Mouse (Mus musculus): ENCODE results near the gene Zfp811. TPM values are rescaled to one million over a fixed set of nuclear protein-coding genes. Genes with fewer than 3 reads are reported as not detected.

Zfp811 gene
- polyA plus RNA-seq, 1 experiment from 2014 or later: 40.9 TPM

- Histone ChIP-seq H3K4me2 (replicated peaks) (no peak overlapping the region), H3K4me1 (peaks cover 28% of the 10 kb centered on the region), H3K27ac (replicated peaks) (no peak overlapping the region), H3K27me3 (no peaks in the 10 kb centered on the region), H3K36me3 (peaks cover 8% of the 10 kb centered on the region), H3K9ac (replicated peaks) (no peak overlapping the region), H3K4me3 (no peak overlapping the region), H3K9me3 (no peaks in the 10 kb centered on the region)
- no peak for ATAC-seq (replicated peaks)
- WGBS: 76% methylated on average over 8 of the region's 8 CpGs
Measured at GRCm38 (mm10) chr17:32789244-32789643, 20.5 kb downstream of the Zfp811 start.

- no peaks in the 10 kb centered on the region for H3K9me3 ChIP-seq
- ATAC-seq (replicated peaks): no peak
- H3K27ac ChIP-seq (replicated peaks): no peak overlapping the region
Measured at GRCm38 (mm10) chr17:32788576-32788975, 21.2 kb downstream of the Zfp811 start.

GRCm38 (mm10) chr17:32788094-32788559 is 21.6 kb downstream of the Zfp811 start, which contains the start of gene Zfp871:
Gene Zfp871, minus strand, starts transcription at chr17:32788287.
- peak; percentile 99 for ATAC-seq (replicated peaks)
- H3K9ac ChIP-seq (replicated peaks): peak within 1 kb of the TSS; percentile 98
- H3K4me1 ChIP-seq: peaks cover 28% of the 10 kb centered on the region
- H3K4me2 ChIP-seq (replicated peaks): peak within 1 kb of the TSS; percentile 66
- WGBS: under 1% methylated on average over 22 of the region's 22 CpGs
- peak within 1 kb of the TSS; percentile 95 for H3K4me3 ChIP-seq
- no peaks in the 10 kb centered on the region for H3K9me3 ChIP-seq
- no peaks in the 10 kb centered on the region for H3K27me3 ChIP-seq
- peak within 1 kb of the TSS; percentile 96 for H3K27ac ChIP-seq (replicated peaks)
- peaks cover 19% of the 10 kb centered on the region for H3K36me3 ChIP-seq

More at GRCm38 (mm10) chr17:32788576-32788975, 21.2 kb downstream of the Zfp811 start:
- H3K36me3 ChIP-seq: peaks cover 14% of the 10 kb centered on the region
- WGBS: 9% methylated on average over 9 of the region's 9 CpGs
- H3K4me3 ChIP-seq: peak overlapping the region; percentile 95
- 0 out of 2 replicates have a peak overlapping the region, but pooled peaks have one; percentile 98 for H3K9ac ChIP-seq (replicated peaks)
- H3K27me3 ChIP-seq: no peaks in the 10 kb centered on the region
- H3K4me1 ChIP-seq: peaks cover 28% of the 10 kb centered on the region
- H3K4me2 ChIP-seq (replicated peaks): peak overlapping the region; percentile 66

- Histone ChIP-seq H3K9me3 (no peaks in the 10 kb centered on the region), H3K27ac (replicated peaks) (peak overlapping the region; percentile 96), H3K4me2 (replicated peaks) (peak overlapping the region; percentile 66), H3K36me3 (peaks cover 24% of the 10 kb centered on the region), H3K4me1 (peaks cover 28% of the 10 kb centered on the region), H3K4me3 (peak overlapping the region; percentile 95), H3K27me3 (no peaks in the 10 kb centered on the region), H3K9ac (replicated peaks) (peak overlapping the region; percentile 98)
- under 1% methylated on average over 31 of the region's 31 CpGs for whole genome bisulfite sequencing
- ATAC-seq (replicated peaks): peak; percentile 92
Measured at GRCm38 (mm10) chr17:32787436-32788093, 22.2 kb downstream of the Zfp811 start.

GRCm38 (mm10) chr17:32786944-32787343 is 22.8 kb downstream of the Zfp811 start:
- no peak for ATAC-seq (replicated peaks)
- H3K27ac ChIP-seq (replicated peaks): no peak overlapping the region
- no peaks in the 10 kb centered on the region for H3K9me3 ChIP-seq
- H3K4me2 ChIP-seq (replicated peaks): peak overlapping the region; percentile 66
- peak overlapping the region; percentile 98 for H3K9ac ChIP-seq (replicated peaks)
- peaks cover 24% of the 10 kb centered on the region for H3K36me3 ChIP-seq
- H3K27me3 ChIP-seq: no peaks in the 10 kb centered on the region
- WGBS: 70% methylated on average over 6 of the region's 6 CpGs
- H3K4me1 ChIP-seq: peaks cover 28% of the 10 kb centered on the region
- H3K4me3 ChIP-seq: peak overlapping the region; percentile 95

GRCm38 (mm10) chr17:32785656-32786055 is 24.1 kb downstream of the Zfp811 start:
- Histone ChIP-seq H3K9ac (replicated peaks) (no peak overlapping the region), H3K27me3 (no peaks in the 10 kb centered on the region), H3K4me3 (no peak overlapping the region), H3K4me1 (peaks cover 28% of the 10 kb centered on the region), H3K4me2 (replicated peaks) (no peak overlapping the region), H3K9me3 (no peaks in the 10 kb centered on the region), H3K27ac (replicated peaks) (no peak overlapping the region), H3K36me3 (peaks cover 24% of the 10 kb centered on the region)
- 92% methylated on average over 3 of the region's 3 CpGs for WGBS
- no peak for ATAC-seq (replicated peaks)

- 89% methylated on average over 3 of the region's 3 CpGs for WGBS
- no peak overlapping the region for H3K4me3 ChIP-seq
- no peak for ATAC-seq (replicated peaks)
- H3K27me3 ChIP-seq: no peaks in the 10 kb centered on the region
- H3K9ac ChIP-seq (replicated peaks): no peak overlapping the region
- no peak overlapping the region for H3K4me2 ChIP-seq (replicated peaks)
- H3K9me3 ChIP-seq: no peaks in the 10 kb centered on the region
- peaks cover 60% of the 10 kb centered on the region for H3K36me3 ChIP-seq
- H3K4me1 ChIP-seq: no peaks in the 10 kb centered on the region
- H3K27ac ChIP-seq (replicated peaks): no peak overlapping the region
Measured at GRCm38 (mm10) chr17:32777564-32777963, 32.2 kb downstream of the Zfp811 start.

GRCm38 (mm10) chr17:32771213-32771612 is 38.5 kb downstream of the Zfp811 start:
- 93% methylated on average over 1 of the region's 1 CpGs for WGBS
- Histone ChIP-seq H3K4me2 (replicated peaks) (no peak overlapping the region), H3K4me3 (no peak overlapping the region), H3K27me3 (no peaks in the 10 kb centered on the region), H3K9ac (replicated peaks) (no peak overlapping the region), H3K36me3 (peaks cover 86% of the 10 kb centered on the region), H3K9me3 (no peaks in the 10 kb centered on the region), H3K4me1 (no peaks in the 10 kb centered on the region), H3K27ac (replicated peaks) (no peak overlapping the region)
- ATAC-seq (replicated peaks): no peak

GRCm38 (mm10) chr17:32766422-32766821 is 43.3 kb downstream of the Zfp811 start:
- Histone ChIP-seq H3K27me3 (no peaks in the 10 kb centered on the region), H3K27ac (replicated peaks) (no peak overlapping the region), H3K4me1 (no peaks in the 10 kb centered on the region), H3K4me2 (replicated peaks) (no peak overlapping the region), H3K36me3 (peaks cover 67% of the 10 kb centered on the region), H3K4me3 (no peak overlapping the region), H3K9me3 (no peaks in the 10 kb centered on the region), H3K9ac (replicated peaks) (no peak overlapping the region)
- 99% methylated on average over 2 of the region's 2 CpGs for WGBS
- ATAC-seq (replicated peaks): no peak

- H3K9ac ChIP-seq (replicated peaks): no peak overlapping the region
- H3K9me3 ChIP-seq: no peaks in the 10 kb centered on the region
- H3K27me3 ChIP-seq: no peaks in the 10 kb centered on the region
- H3K4me2 ChIP-seq (replicated peaks): no peak overlapping the region
- no peaks in the 10 kb centered on the region for H3K4me1 ChIP-seq
- no peaks in the 10 kb centered on the region for H3K36me3 ChIP-seq
- no peak for ATAC-seq (replicated peaks)
- no peak overlapping the region for H3K27ac ChIP-seq (replicated peaks)
- no peak overlapping the region for H3K4me3 ChIP-seq
- WGBS: 73% methylated on average over 5 of the region's 5 CpGs
Measured at GRCm38 (mm10) chr17:32757331-32757730, 52.4 kb downstream of the Zfp811 start.

GRCm38 (mm10) chr17:32753634-32754033 is 56.1 kb downstream of the Zfp811 start:
- H3K4me3 ChIP-seq: no peak overlapping the region
- no peaks in the 10 kb centered on the region for H3K27me3 ChIP-seq
- ATAC-seq (replicated peaks): no peak
- no peak overlapping the region for H3K4me2 ChIP-seq (replicated peaks)
- H3K36me3 ChIP-seq: no peaks in the 10 kb centered on the region
- H3K9me3 ChIP-seq: no peaks in the 10 kb centered on the region
- H3K4me1 ChIP-seq: no peaks in the 10 kb centered on the region
- H3K27ac ChIP-seq (replicated peaks): no peak overlapping the region
- 15% methylated on average over 12 of the region's 12 CpGs for WGBS
- H3K9ac ChIP-seq (replicated peaks): no peak overlapping the region

GRCm38 (mm10) chr17:32752813-32753360 is 56.8 kb downstream of the Zfp811 start:
- H3K4me2 ChIP-seq (replicated peaks): no peak overlapping the region
- no peaks in the 10 kb centered on the region for H3K4me1 ChIP-seq
- no peak overlapping the region for H3K4me3 ChIP-seq
- no peaks in the 10 kb centered on the region for H3K36me3 ChIP-seq
- no peaks in the 10 kb centered on the region for H3K27me3 ChIP-seq
- no peak overlapping the region for H3K27ac ChIP-seq (replicated peaks)
- no peak for ATAC-seq (replicated peaks)
- 83% methylated on average over 6 of the region's 6 CpGs for WGBS
- no peak overlapping the region for H3K9ac ChIP-seq (replicated peaks)
- no peaks in the 10 kb centered on the region for H3K9me3 ChIP-seq

Data from forebrain, embryonic 15.5 days (tissue).